Mouse (Mus musculus) CH12.LX (cell line): ENCODE data around the gene Tmem82. TPM values are rescaled to one million over a fixed set of nuclear protein-coding genes. Genes with fewer than 3 reads are reported as not detected.

Experiments used
- DNase-seq: peaks from one replicate; pipeline ENCODE4 v3.0.0-alpha.2; 2013; ENCODE audit errors: extremely low read depth
- H3K27ac ChIP-seq: 2 replicates; pipeline ENCODE4 v1.5.1; 2012; ENCODE audit warnings: low read depth, mild to moderate bottlenecking, control low read depth, moderate library complexity; ENCODE audit not compliant: insufficient read depth
- H3K27me3 ChIP-seq: replicated peaks from 2 replicates; pipeline ENCODE3; 2012; ENCODE audit warnings: inconsistent platforms
- H3K36me3 ChIP-seq, 2 experiments: replicated peaks in 1 of 2; 2 replicates each; pipeline versions ENCODE3 to v1.6.1; 2012; ENCODE audit warnings: inconsistent platforms in 1 of 2, low read length in 1 of 2, mild to moderate bottlenecking in 1 of 2, mixed read lengths in 1 of 2, moderate library complexity in 1 of 2; ENCODE audit not compliant: control insufficient read depth in 1 of 2, insufficient read depth in 1 of 2
- H3K4me1 ChIP-seq, 2 experiments: 2 replicates each; pipeline ENCODE4 v1.6.1; 2012; ENCODE audit warnings: inconsistent platforms in 1 of 2, moderate library complexity in 1 of 2; ENCODE audit not compliant: insufficient read depth in 2 of 2, control insufficient read depth in 1 of 2
- H3K4me2 ChIP-seq: 2 replicates; pipeline ENCODE4 v1.6.1; 2012; ENCODE audit warnings: low read depth, mild to moderate bottlenecking, control low read depth; ENCODE audit not compliant: poor library complexity, insufficient read depth, severe bottlenecking
- H3K4me3 ChIP-seq, 3 experiments: fragments of 150-350 bp in 1 of 3; sonication (generic) in 1 of 3; replicated peaks in 1 of 3; 2 replicates each; pipeline versions ENCODE3 to v1.5.1; 2011 to 2012; ENCODE audit warnings: low read depth in 2 of 3, low read length in 2 of 3, mild to moderate bottlenecking in 2 of 3, moderate library complexity in 2 of 3, control low read depth in 1 of 3, improper control_type of control experiment in 1 of 3, inconsistent platforms in 1 of 3, mixed read lengths in 1 of 3; ENCODE audit not compliant: poor library complexity in 1 of 3
- H3K79me2 ChIP-seq: replicated peaks from 2 replicates; pipeline ENCODE4 v1.6.1; 2012; ENCODE audit warnings: mild to moderate bottlenecking, moderate library complexity; ENCODE audit not compliant: control insufficient read depth, poor library complexity, insufficient read depth, severe bottlenecking; ENCODE audit errors: extremely low read depth
- H3K9ac ChIP-seq: 2 replicates; pipeline ENCODE4 v1.6.1; 2012; ENCODE audit warnings: low read depth, mild to moderate bottlenecking, control low read depth, moderate library complexity; ENCODE audit not compliant: insufficient read depth
- H3K9me3 ChIP-seq: replicated peaks from 2 replicates; pipeline ENCODE3; 2012; ENCODE audit warnings: low read length, inconsistent platforms, mixed read lengths
- BHLHE40 ChIP-seq: IDR thresholded peaks from 2 replicates; pipeline ENCODE4 v1.6.1; 2011; ENCODE audit warnings: mild to moderate bottlenecking, low read depth, low read length, improper control_type of control experiment
- CHD1 ChIP-seq: IDR thresholded peaks from 2 replicates; pipeline ENCODE4 v1.6.1; 2012; ENCODE audit warnings: low read depth, low read length, improper control_type of control experiment, inconsistent platforms
- CHD2 ChIP-seq: IDR thresholded peaks from 2 replicates; pipeline ENCODE4 v1.6.1; 2011; ENCODE audit warnings: low read length, improper control_type of control experiment
- CTCF ChIP-seq, 2 experiments: IDR thresholded peaks in 1 of 2; conservative IDR thresholded peaks in 1 of 2; 2 replicates each; pipeline ENCODE4 v1.5.1; 2011 to 2012; ENCODE audit warnings: low read depth in 2 of 2, low read length in 2 of 2, improper control_type of control experiment in 1 of 2, inconsistent platforms in 1 of 2, mild to moderate bottlenecking in 1 of 2, moderate library complexity in 1 of 2
- ELF1 ChIP-seq: IDR thresholded peaks from 2 replicates; pipeline ENCODE4 v1.6.1; 2014; ENCODE audit warnings: low read depth, mild to moderate bottlenecking, inconsistent platforms, low read length, improper control_type of control experiment
- EP300 ChIP-seq: IDR thresholded peaks from 2 replicates; pipeline ENCODE4 v1.6.1; 2011; ENCODE audit warnings: low read length, improper control_type of control experiment
- JUN ChIP-seq: IDR thresholded peaks from 2 replicates; pipeline ENCODE4 v1.6.1; 2011; ENCODE audit warnings: low read depth, mild to moderate bottlenecking, low read length, improper control_type of control experiment, moderate library complexity; ENCODE audit not compliant: insufficient read depth
- MAFK ChIP-seq: IDR thresholded peaks from 2 replicates; pipeline ENCODE4 v1.6.1; 2011; ENCODE audit warnings: low read length, improper control_type of control experiment; ENCODE audit not compliant: insufficient replicate concordance
- MAX ChIP-seq: IDR thresholded peaks from 2 replicates; pipeline ENCODE4 v1.6.1; 2011; ENCODE audit warnings: low read length, improper control_type of control experiment
- MAZ ChIP-seq: IDR thresholded peaks from 2 replicates; pipeline ENCODE4 v1.6.1; 2012; ENCODE audit warnings: low read depth, mild to moderate bottlenecking, inconsistent platforms, low read length, improper control_type of control experiment, moderate library complexity
- MYC ChIP-seq: IDR thresholded peaks from 2 replicates; pipeline ENCODE4 v1.6.1; 2011; ENCODE audit warnings: low read depth, mild to moderate bottlenecking, improper control_type of control experiment, low read length
- RAD21 ChIP-seq: IDR thresholded peaks from 2 replicates; pipeline ENCODE4 v1.6.1; 2011; ENCODE audit warnings: low read depth, mild to moderate bottlenecking, low read length, improper control_type of control experiment, moderate library complexity
- SMC3 ChIP-seq: IDR thresholded peaks from 2 replicates; pipeline ENCODE4 v1.6.1; 2011; ENCODE audit warnings: low read depth, low read length, improper control_type of control experiment
- UBTF ChIP-seq: IDR thresholded peaks from 2 replicates; pipeline ENCODE4 v1.6.1; 2012; ENCODE audit warnings: low read depth, mild to moderate bottlenecking, inconsistent platforms, low read length, improper control_type of control experiment, moderate library complexity
- ZC3H11A ChIP-seq: IDR thresholded peaks from 2 replicates; pipeline ENCODE4 v1.6.1; 2012; ENCODE audit warnings: low read depth, mild to moderate bottlenecking, inconsistent platforms, low read length, improper control_type of control experiment
- ZKSCAN1 ChIP-seq: IDR thresholded peaks from 2 replicates; pipeline ENCODE4 v1.6.1; 2012; ENCODE audit warnings: low read depth, inconsistent platforms, low read length, improper control_type of control experiment, borderline replicate concordance
- ZMIZ1 ChIP-seq: IDR thresholded peaks from 2 replicates; pipeline ENCODE4 v1.6.1; 2012; ENCODE audit warnings: low read depth, mild to moderate bottlenecking, inconsistent platforms, low read length, improper control_type of control experiment
- dilution Hi-C: fragments of 300-500 bp; cut with MboI; formaldehyde crosslinking; loops from 2 replicates; pipeline ENCODE4 v1.14.3; 2020; ENCODE audit warnings: low sequenced_read_pairs; ENCODE audit not compliant: extremely low pct_unique_long_range_greater_than_20kb, extremely low pct_ligation_motif_present
- in situ Hi-C: fragments of 300-500 bp; cut with MboI; formaldehyde crosslinking; loops from 3 replicates; pipeline ENCODE4 v1.14.3; 2019; ENCODE audit warnings: low sequenced_read_pairs, low pct_ligation_motif_present, low pct_unique_long_range_greater_than_20kb, mixed read lengths
- polyA plus RNA-seq: library from polyadenylated mRNA; unstranded; fragments of >175 nt; gene quantifications from 2 replicates; pipeline ENCODE4 v1.2.1, GENCODE M21; 2012; ENCODE audit warnings: low read depth; ENCODE audit not compliant: insufficient read length
- total RNA-seq, 2 experiments: library from RNA; depleted of rRNA; stranded (reverse); fragments of 300-350 nt in 1 of 2; fragments of >200 nt in 1 of 2; gene quantifications; 2 replicates each; pipeline ENCODE4 v1.2.3; 2012 to 2014

Gene Tmem82
- total and polyA plus RNA-seq, 3 experiments, result 0.68 to 5.2 (median 2.7) TPM

DNA sequence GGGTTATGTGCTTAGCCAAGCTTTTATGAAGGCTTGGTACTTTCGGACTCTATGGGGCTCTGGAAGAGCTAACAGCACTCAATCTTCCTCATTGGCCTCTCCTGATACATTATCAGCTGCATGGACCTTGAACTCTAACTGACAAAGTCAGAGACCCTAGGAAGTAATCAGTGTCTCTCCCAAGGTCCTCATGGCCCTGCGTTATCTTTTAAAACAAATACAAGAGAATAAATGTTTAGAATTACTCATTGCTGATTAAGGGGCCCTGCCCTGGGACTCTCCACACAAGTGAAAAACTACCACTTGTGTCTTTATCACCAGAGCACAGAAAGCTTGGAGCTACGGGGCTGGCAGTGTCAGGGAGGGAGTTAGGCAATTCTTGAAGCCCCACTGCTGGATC is 39.6 kb downstream of the Tmem82 start:
- H3K9ac ChIP-seq, result no peak overlapping the region
- no peaks in the 10 kb centered on the region for H3K36me3 ChIP-seq
- in situ Hi-C loops, result no loop called here
- dilution Hi-C loops, result no loop called here
- H3K27ac ChIP-seq, result no peak overlapping the region
- H3K4me1 ChIP-seq, result peaks cover 3 to 10% of the 10 kb centered on the region in 2 experiments; a peak in 3 of 4 replicates
- no peak for DNase-seq
- peaks cover 6% of the 10 kb centered on the region for H3K9me3 ChIP-seq
- no peaks in the 10 kb centered on the region for H3K79me2 ChIP-seq
- H3K27me3 ChIP-seq, result no peaks in the 10 kb centered on the region
- no peak overlapping the region for H3K4me3 ChIP-seq
- TF ChIP-seq EP300 (no peak), ZC3H11A (no peak), MAFK (no peak), RAD21 (no peak), ZKSCAN1 (no peak), CHD2 (no peak), ZMIZ1 (no peak), MYC (no peak), MAZ (no peak), CHD1 (no peak), ELF1 (no peak)
- TF ChIP-seq, all 38 proteins: peak for 0
- no peak overlapping the region for H3K4me2 ChIP-seq

DNA sequence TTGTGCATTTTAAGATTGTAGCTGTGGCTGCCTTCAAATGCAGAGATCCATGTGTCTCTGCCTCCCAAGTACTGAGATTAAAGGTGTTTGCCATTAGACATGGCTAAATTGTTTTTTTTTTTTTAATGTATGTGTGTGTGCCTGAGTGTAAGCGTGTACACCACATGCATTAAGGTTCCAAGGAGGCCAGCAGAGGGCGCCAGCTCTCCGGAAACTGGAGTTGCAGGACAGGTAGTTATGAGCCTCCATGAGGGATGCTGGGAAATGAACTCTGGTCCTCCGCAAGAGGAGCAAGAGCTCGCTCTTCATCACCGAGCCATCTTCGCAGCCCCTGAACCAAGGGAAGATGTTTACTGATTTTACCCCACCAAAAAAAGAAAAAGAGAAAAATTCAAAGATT is 41.6 kb downstream of the Tmem82 start:
- Histone ChIP-seq H3K27ac (no peak overlapping the region), H3K4me1 (peaks cover 3 to 24% of the 10 kb centered on the region in 2 experiments), H3K9ac (no peak overlapping the region), H3K4me3 (no peak overlapping the region), H3K79me2 (no peaks in the 10 kb centered on the region), H3K36me3 (no peaks in the 10 kb centered on the region), H3K9me3 (peaks cover 6% of the 10 kb centered on the region), H3K4me2 (no peak overlapping the region), H3K27me3 (no peaks in the 10 kb centered on the region)
- dilution Hi-C loops (no loop called here), in situ Hi-C loops (no loop called here)
- no peak for DNase-seq
- TF ChIP-seq MAX (no peak), RAD21 (peak; percentile 27), BHLHE40 (no peak), JUN (no peak), CTCF (conservative IDR thresholded peaks at IDR 0.05 in 1 of 2, IDR thresholded peaks at IDR 0.05 in 1 of 2; ENCODE audit: low read depth in 2 of 2, low read length in 2 of 2) (peak; percentile 10 to 49; a peak in 2 of 4 replicates), CHD2 (no peak), SMC3 (peak; percentile 25), UBTF (no peak), MAZ (no peak)
